Mouse (Mus musculus) lung, postnatal 0 days (tissue): ENCODE results near the gene Irf2bpl. TPM values are rescaled to one million over a fixed set of nuclear protein-coding genes. Genes with fewer than 3 reads are reported as not detected.

Source experiments
- ATAC-seq: fragments of 200-750 bp; cut with Nextera tagmentation; 2 replicates; pipeline ENCODE4 v1.8.0; 2017; ENCODE audit warnings: moderate library complexity
- DNase-seq: peaks from one replicate; pipeline ENCODE4 v3.0.0-alpha.2; 2016; ENCODE audit warnings: low spot score
- H3K27ac ChIP-seq: fragments of 300-500 bp; sonication (generic); 2 replicates; pipeline ENCODE4 v1.5.1; 2014; ENCODE audit warnings: antibody characterized with exemption, mild to moderate bottlenecking, low read length, mixed read lengths
- H3K27me3 ChIP-seq: fragments of 300-500 bp; sonication (generic); replicated peaks from 2 replicates; pipeline ENCODE4 v1.6.1; 2014; ENCODE audit warnings: low read length, mixed read lengths; ENCODE audit not compliant: insufficient read depth
- H3K36me3 ChIP-seq: fragments of 300-500 bp; sonication (generic); 2 replicates; pipeline ENCODE4 v1.6.1; 2014; ENCODE audit warnings: low read length, mixed read lengths; ENCODE audit not compliant: insufficient read depth
- H3K4me1 ChIP-seq: fragments of 300-500 bp; sonication (generic); 2 replicates; pipeline ENCODE4 v1.6.1; 2014; ENCODE audit warnings: antibody characterized with exemption, low read depth, low read length, mixed read lengths; ENCODE audit not compliant: insufficient read depth
- H3K4me2 ChIP-seq: fragments of 300-500 bp; sonication (generic); replicated peaks from 2 replicates; pipeline ENCODE4 v1.6.1; 2014; ENCODE audit warnings: low read depth, mild to moderate bottlenecking, low read length, moderate library complexity, mixed read lengths
- H3K4me3 ChIP-seq: fragments of 300-500 bp; sonication (generic); 2 replicates; pipeline ENCODE4 v1.5.1; 2014; ENCODE audit warnings: low read depth, low read length
- H3K9ac ChIP-seq: fragments of 300-500 bp; sonication (generic); replicated peaks from 2 replicates; pipeline ENCODE4 v1.6.1; 2014; ENCODE audit warnings: low read depth, mild to moderate bottlenecking
- H3K9me3 ChIP-seq: fragments of 300-500 bp; sonication (generic); 2 replicates; pipeline ENCODE4 v1.6.1; 2016; ENCODE audit warnings: low read length, mixed read lengths
- CTCF ChIP-seq: IDR thresholded peaks from 2 replicates; pipeline ENCODE4 v1.5.1; 2016; ENCODE audit warnings: antibody characterized with exemption, mild to moderate bottlenecking
- EP300 ChIP-seq: IDR thresholded peaks from 2 replicates; pipeline ENCODE4 v1.6.1; 2016; ENCODE audit warnings: antibody characterized with exemption, mild to moderate bottlenecking, control low read depth
- WGBS: fragments of 180-500 bp; shearing (Covaris S2); extraction: QIAGEN DNeasy Blood & Tissue Kit; methylation state at CpG from one replicate; pipeline ENCODE4 v1.1.7; 2014; 5-methylcytosine and 5-hydroxymethylcytosine counted together
- polyA plus RNA-seq: library from polyadenylated mRNA; unstranded; fragments of >200 nt; fragmentation: Nextera tagmentation; extraction: Ambion mirVana; gene quantifications from 2 replicates; pipeline ENCODE4 v1.2.1, GENCODE M21; 2015

Gene Irf2bpl
- polyA plus RNA-seq, 1 experiment from 2014 or later = 39.5 TPM

DNA sequence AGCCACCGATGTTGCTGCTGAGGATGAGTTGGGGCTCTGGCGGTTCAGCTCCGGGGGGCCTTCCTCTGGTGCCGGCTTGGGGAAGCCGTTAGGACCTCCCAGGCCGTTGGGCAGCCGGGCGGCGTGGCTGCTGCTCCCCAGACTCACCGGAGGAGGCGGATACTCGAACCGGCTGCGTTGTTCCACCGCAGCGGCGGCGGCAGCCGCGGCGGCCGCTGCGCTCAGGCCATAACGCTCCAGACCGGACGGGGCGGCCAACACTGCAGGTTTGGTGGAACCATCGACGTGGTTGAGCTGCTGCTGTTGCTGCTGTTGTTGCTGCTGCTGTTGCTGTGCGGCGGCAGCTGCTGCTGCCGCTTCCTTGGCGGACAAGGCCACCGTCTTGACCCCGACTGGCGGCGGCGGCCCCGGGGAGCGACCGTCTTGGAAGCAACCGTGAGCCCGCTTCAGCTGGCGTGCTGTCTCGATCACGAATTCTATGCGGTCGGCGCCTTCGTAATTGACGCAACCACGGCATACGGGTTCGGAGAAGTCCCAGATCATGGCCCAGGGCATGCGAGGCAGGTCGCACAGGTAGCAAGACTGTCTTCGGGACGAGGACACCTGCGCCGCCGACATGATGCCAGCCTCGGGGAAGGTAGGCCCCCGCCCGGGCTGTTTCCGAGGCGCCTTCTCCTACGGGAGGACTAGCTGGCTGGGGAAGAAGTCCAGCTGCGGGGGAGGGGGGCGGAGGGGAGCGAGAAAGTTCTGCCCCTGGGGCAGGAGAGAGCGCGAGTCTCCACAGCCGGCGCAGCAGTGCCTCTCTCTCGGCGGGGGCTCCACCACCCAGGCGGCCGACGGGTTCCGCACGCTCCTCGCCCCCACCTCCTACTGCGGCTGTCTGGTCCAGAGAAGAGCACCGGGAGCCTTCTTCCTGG, 1.1 kb downstream of the Irf2bpl start:
- ATAC-seq (peak; percentile 1), DNase-seq (peak; percentile 79)
- Histone ChIP-seq H3K4me3 (peak overlapping the region; percentile 96), H3K27me3 (no peaks in the 10 kb centered on the region), H3K4me1 (peaks cover 14% of the 10 kb centered on the region; the same call in 1 of the 2 replicates), H3K36me3 (no peaks in the 10 kb centered on the region), H3K27ac (peak overlapping the region; percentile 100), H3K9ac (peak overlapping the region; percentile 97), H3K4me2 (peak overlapping the region; percentile 93), H3K9me3 (no peaks in the 10 kb centered on the region)
- TF ChIP-seq EP300 (peak; percentile 15; the same call in 1 of the 2 replicates), CTCF (peak; percentile 39; the same call in 1 of the 2 replicates)
- WGBS = 2% methylated on average over 80 of the region's 84 CpGs

DNA sequence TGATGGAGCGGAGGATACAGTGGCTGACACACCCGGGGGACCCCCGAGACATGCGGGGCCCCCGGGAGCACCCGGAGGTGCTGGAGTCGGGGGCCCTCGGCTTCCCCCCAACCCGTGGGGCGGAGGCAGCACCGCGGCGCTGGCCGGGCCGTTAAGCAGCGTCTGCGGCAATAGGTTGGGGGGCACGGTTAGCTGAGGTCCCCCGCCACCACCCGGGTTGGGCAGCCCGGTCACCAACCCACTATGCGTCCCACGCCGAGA, 1.6 kb downstream of the Irf2bpl start:
- Histone ChIP-seq H3K4me1 (peaks cover 10% of the 10 kb centered on the region; the same call in 1 of the 2 replicates), H3K27me3 (no peaks in the 10 kb centered on the region), H3K27ac (peak overlapping the region; percentile 100), H3K4me2 (peak overlapping the region; percentile 93), H3K4me3 (peak overlapping the region; percentile 96), H3K9ac (peak overlapping the region; percentile 97), H3K9me3 (no peaks in the 10 kb centered on the region), H3K36me3 (no peaks in the 10 kb centered on the region)
- DNase-seq (no peak), ATAC-seq (no peak)
- TF ChIP-seq CTCF (no peak), EP300 (no peak)
- 0% methylated on average over 23 of the region's 24 CpGs for WGBS

DNA sequence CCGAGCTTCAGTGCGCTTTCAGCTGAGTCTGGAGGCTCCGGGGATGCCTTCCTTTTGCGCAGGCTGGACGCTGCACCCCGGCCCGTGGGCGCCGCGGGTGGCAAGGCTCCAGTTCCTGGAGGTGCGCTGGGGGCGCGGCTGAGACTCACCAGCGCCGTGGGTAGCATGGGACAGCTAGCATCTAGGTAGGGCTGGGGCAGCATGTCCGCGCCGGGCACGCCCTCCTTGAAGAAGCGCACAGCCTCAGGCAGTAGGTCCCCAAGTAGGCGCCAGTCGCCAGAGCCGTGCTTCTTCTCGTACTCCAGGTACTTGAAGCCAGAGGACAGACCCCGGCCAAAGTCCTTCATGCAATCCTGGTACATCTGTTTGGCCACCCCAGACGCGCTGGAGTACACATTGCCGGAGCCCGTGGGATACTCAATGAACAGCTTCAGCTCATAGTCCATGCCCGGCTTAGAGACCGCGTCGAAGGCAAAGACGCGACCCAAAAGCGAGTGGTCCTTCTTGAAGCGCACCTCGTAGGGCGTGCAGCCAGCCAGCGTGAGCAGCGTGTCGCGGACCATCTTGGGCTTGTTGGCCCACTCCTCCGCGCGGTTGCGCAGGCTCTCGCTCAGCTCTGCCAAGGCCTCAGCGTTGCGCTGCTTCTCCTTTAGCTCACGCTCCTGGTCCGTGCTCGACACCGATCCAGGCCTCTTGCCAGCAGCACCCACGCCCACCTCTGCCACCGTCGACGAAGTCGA, 2.1 kb downstream of the Irf2bpl start:
- peak; percentile 82 for DNase-seq

DNA sequence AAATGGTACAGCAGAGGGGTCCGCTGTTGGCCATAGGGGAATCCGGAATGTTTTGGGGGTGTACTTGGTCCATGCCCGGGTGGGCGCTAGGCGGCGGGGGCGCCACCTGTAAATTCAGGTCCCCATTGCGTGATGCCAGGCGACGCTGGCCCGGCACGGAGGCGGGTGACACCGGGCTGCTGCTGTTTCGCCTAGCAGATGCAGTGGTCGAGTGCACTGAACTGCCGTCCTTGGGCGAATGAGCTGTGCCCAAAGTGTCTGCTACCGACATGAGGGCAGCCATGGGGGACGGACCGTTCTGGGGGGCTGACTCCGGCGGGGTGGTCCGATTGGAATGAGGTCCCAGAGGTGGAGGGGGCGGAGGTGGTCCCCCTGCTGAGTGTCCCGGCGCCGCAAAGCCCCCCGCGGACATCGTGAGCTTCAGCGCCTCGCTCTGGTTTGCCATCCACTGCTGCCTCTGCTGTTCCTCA, 2.8 kb downstream of the Irf2bpl start:
- Histone ChIP-seq H3K27me3 (no peaks in the 10 kb centered on the region), H3K4me3 (peak overlapping the region; percentile 96), H3K9me3 (no peaks in the 10 kb centered on the region), H3K9ac (peak overlapping the region; percentile 97), H3K27ac (peak overlapping the region; percentile 100; the same call in 1 of the 2 replicates), H3K36me3 (no peaks in the 10 kb centered on the region), H3K4me2 (peak overlapping the region; percentile 93), H3K4me1 (0 out of 2 replicates have a peak, but pooled peaks cover 7% of the 10 kb centered on the region)
- WGBS = 6% methylated on average over 31 of the region's 33 CpGs
- TF ChIP-seq EP300 (no peak), CTCF (no peak; the same call in 1 of the 2 replicates)
- DNase-seq (peak; percentile 18), ATAC-seq (no peak)

More for the DNA sequence above, 2.1 kb downstream of the Irf2bpl start:
- Histone ChIP-seq H3K9ac (peak overlapping the region; percentile 97), H3K27ac (peak overlapping the region; percentile 100), H3K4me1 (0 out of 2 replicates have a peak, but pooled peaks cover 8% of the 10 kb centered on the region), H3K9me3 (no peaks in the 10 kb centered on the region), H3K27me3 (no peaks in the 10 kb centered on the region), H3K36me3 (no peaks in the 10 kb centered on the region), H3K4me3 (peak overlapping the region; percentile 96), H3K4me2 (peak overlapping the region; percentile 93)
- WGBS = 3% methylated on average over 59 of the region's 59 CpGs
- peak; percentile 12; the same call in 1 of the 2 replicates for ATAC-seq
- TF ChIP-seq EP300 = no peak
- no peak; the same call in 1 of the 2 replicates for TF ChIP-seq CTCF

DNA sequence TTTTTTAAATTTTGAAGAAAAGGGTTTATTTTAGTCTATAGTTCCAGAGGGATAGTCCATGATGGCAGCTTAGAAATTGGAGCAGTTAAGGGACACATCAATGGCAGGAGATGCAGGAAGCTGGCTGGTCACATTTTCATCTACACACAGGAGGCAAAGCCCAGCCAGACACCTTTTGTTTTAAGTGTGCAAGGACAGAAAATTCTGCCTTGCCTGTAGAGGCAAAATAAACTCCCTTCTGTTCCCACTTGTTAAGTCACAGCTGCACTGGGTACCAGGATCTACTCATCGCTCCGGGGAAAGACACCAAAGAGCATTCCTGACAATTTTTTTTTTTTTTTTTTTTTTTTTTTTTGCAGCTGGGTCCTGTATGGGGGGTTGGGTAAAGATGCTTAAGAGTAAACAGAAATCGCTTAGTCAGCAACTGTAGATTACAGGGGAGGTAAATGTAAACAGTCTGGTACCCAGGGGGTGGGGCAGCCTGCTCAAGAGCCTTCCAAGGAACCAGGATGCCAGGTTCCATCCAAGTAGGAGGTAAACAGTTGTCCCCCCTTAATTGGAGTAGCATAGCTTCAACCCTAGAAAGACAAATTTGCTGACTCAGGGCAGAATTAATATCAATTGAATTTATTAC, 4.4 kb downstream of the Irf2bpl start:
- no peaks in the 10 kb centered on the region for H3K9me3 ChIP-seq
- 42% methylated on average over 3 of the region's 3 CpGs for WGBS
- H3K4me3 ChIP-seq = no peak overlapping the region
- no peaks in the 10 kb centered on the region for H3K4me1 ChIP-seq
- H3K27ac ChIP-seq = no peak overlapping the region
- ATAC-seq (no peak), DNase-seq (no peak)
- no peak overlapping the region for H3K9ac ChIP-seq
- no peak overlapping the region for H3K4me2 ChIP-seq
- TF ChIP-seq CTCF (no peak), EP300 (no peak)
- H3K36me3 ChIP-seq = no peaks in the 10 kb centered on the region
- H3K27me3 ChIP-seq = no peaks in the 10 kb centered on the region
